Mouse (Mus musculus): ENCODE results near the gene Slc47a1. TPM values are rescaled to one million over a fixed set of nuclear protein-coding genes. Genes with fewer than 3 reads are reported as not detected.
A peak's percentile ranks its signal among the peaks of the same experiment; 100 is the strongest.
"Not testable (repeated sequence)": the region's sequence is repeated elsewhere in the genome, so short reads cannot be mapped to it uniquely, and the experiment has no call there.

Slc47a1 gene
- polyA plus RNA-seq, 2 experiments from 2014 or later = not detected

GRCm38 (mm10) chr11:61316864-61317263 is 61.3 kb downstream of the Slc47a1 start:
- ATAC-seq = no peak

- ATAC-seq = no peak
Observed at GRCm38 (mm10) chr11:61310321-61310720, 67.8 kb downstream of the Slc47a1 start.

- peak; percentile 66 for ATAC-seq
Observed at GRCm38 (mm10) chr11:61309831-61310230, 68.3 kb downstream of the Slc47a1 start.

- no peak for ATAC-seq
Observed at GRCm38 (mm10) chr11:61307795-61308194, 70.3 kb downstream of the Slc47a1 start.

GRCm38 (mm10) chr11:61305377-61305776 is 72.8 kb downstream of the Slc47a1 start:
- ATAC-seq = no peak

- not testable (repeated sequence) for ATAC-seq
Observed at GRCm38 (mm10) chr11:61304535-61304934, 73.6 kb downstream of the Slc47a1 start.

- no peak for ATAC-seq
Observed at GRCm38 (mm10) chr11:61300716-61301392, 77.3 kb downstream of the Slc47a1 start.

GRCm38 (mm10) chr11:61300205-61300604 is 77.9 kb downstream of the Slc47a1 start:
- no peak for ATAC-seq

GRCm38 (mm10) chr11:61297901-61298300 is 80.2 kb downstream of the Slc47a1 start:
- ATAC-seq = no peak

GRCm38 (mm10) chr11:61297326-61297725 is 80.8 kb downstream of the Slc47a1 start:
- no peak for ATAC-seq

GRCm38 (mm10) chr11:61296556-61296955 is 81.6 kb downstream of the Slc47a1 start:
- ATAC-seq = no peak

- ATAC-seq = no peak
Observed at GRCm38 (mm10) chr11:61295556-61295955, 82.6 kb downstream of the Slc47a1 start.

- ATAC-seq = no peak
Observed at GRCm38 (mm10) chr11:61294431-61294830, 83.7 kb downstream of the Slc47a1 start.

Other genes with a start within 250 kb of the Slc47a1 start
- 10 to 100 TPM; 11.3 to 13.1 TPM for gene Usp22, start 203.3 kb downstream of the Slc47a1 start, polyA plus RNA-seq (2017; shearing (Covaris generic))
- not detected for gene Aldh3a1, start 170.8 kb downstream of the Slc47a1 start, polyA plus RNA-seq (2017; shearing (Covaris generic))
- 10 to 100 TPM; 35.8 to 49.3 TPM for gene Aldh3a2, start 110.9 kb downstream of the Slc47a1 start, polyA plus RNA-seq (2017; shearing (Covaris generic))
- gene Slc47a2, start 35.5 kb downstream of the Slc47a1 start, polyA plus RNA-seq (2017; shearing (Covaris generic)) = not detected
- gene Rnf112, start 75.8 kb upstream of the Slc47a1 start, polyA plus RNA-seq (2017; shearing (Covaris generic)) = not detected
- gene Mfap4, start 107.1 kb upstream of the Slc47a1 start, polyA plus RNA-seq (2017; shearing (Covaris generic)) = not detected
- 10 to 100 TPM in 1 of 2 experiments, 1 to 10 TPM in 1; 9.2 to 18.0 TPM for gene Mapk7, start 116.1 kb upstream of the Slc47a1 start, polyA plus RNA-seq (2017; shearing (Covaris generic))
- gene B9d1, start 126.8 kb upstream of the Slc47a1 start, polyA plus RNA-seq (2017; shearing (Covaris generic)) = 1 to 10 TPM; 3.5 to 5.9 TPM
- under 1 TPM; 0.26 to 0.86 TPM for gene Epn2, start 201.3 kb upstream of the Slc47a1 start, polyA plus RNA-seq (2017; shearing (Covaris generic))

Measured in CD4-positive, CD25-positive, alpha-beta regulatory T cell, adult 4 months (primary cell).